In the genomic region with DNA sequence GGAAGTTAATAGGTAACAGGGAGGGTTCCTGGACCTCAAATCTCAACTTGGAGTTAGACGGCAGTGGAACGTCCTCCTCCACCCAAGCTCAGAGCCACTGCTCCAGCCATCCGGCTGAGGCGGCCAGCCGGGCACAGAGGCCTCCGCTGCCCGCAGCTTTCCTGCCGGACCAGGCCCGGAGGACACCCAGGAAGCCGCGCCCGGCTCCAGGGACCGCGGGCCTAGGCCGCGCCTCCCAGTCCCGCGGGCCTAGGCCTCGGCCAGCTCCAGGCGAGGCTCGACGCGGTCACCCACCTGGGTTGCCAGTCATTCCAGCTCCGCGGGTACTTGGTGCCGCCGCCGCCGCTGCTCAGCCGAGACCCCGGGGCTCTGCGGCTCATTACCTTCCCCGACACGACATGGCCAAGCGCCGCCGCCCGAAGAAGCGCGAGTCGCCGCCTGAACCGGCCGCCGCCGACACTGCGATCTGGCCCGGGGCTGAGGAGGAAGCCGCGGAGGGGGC, we compare ENCODE assay signal across 8 mouse cellular contexts. TPM values are rescaled to one million over a fixed set of nuclear protein-coding genes. Genes with fewer than 3 reads are reported as not detected.
DNase-seq lines count a peak whose midpoint lies in the region; ATAC-seq and TF ChIP-seq lines count a peak whose summit lies in the region.

No protein-coding gene starts in this region.

- H3K36me3 ChIP-seq in heart, postnatal 0 days (replicated peaks; ENCODE audit: control insufficient read depth, insufficient read depth, low read length) = no peaks in the 10 kb centered on the region
- peaks cover 0 to 34% of the 10 kb centered on the region in 2 experiments; a peak in 3 of 4 replicates for H3K36me3 ChIP-seq in MEL (ENCODE audit: control insufficient read depth in 1 of 2, insufficient read depth in 2 of 2, low read length in 2 of 2)
- H3K36me3 ChIP-seq in erythroblast, embryonic 14.5 days (ENCODE audit: control insufficient read depth) = no peaks in the 10 kb centered on the region
- no peaks in the 10 kb centered on the region for H3K36me3 ChIP-seq in limb, embryonic 12.5 days
- no peaks in the 10 kb centered on the region for H3K36me3 ChIP-seq in neural tube, embryonic 13.5 days

- no peaks in the 10 kb centered on the region for H3K9me3 ChIP-seq in heart, postnatal 0 days (replicated peaks; ENCODE audit: control insufficient read depth, low read length)
- no peaks in the 10 kb centered on the region for H3K9me3 ChIP-seq in MEL (replicated peaks; ENCODE audit: insufficient read depth, low read length)
- no peaks in the 10 kb centered on the region for H3K9me3 ChIP-seq in erythroblast, embryonic 14.5 days (ENCODE audit: control insufficient read depth, low read length)
- no peaks in the 10 kb centered on the region for H3K9me3 ChIP-seq in limb, embryonic 12.5 days
- no peaks in the 10 kb centered on the region for H3K9me3 ChIP-seq in neural tube, embryonic 13.5 days

- H3K9ac ChIP-seq in heart, postnatal 0 days (replicated peaks; ENCODE audit: low read depth, low read length) = peak overlapping the region; percentile 92
- H3K9ac ChIP-seq in MEL (ENCODE audit: control insufficient read depth, low read depth, low read length, poor library complexity, severe bottlenecking) = peak overlapping the region; percentile 99
- H3K9ac ChIP-seq in limb, embryonic 12.5 days (replicated peaks) = peak overlapping the region; percentile 95
- peak overlapping the region; percentile 97 for H3K9ac ChIP-seq in neural tube, embryonic 13.5 days

- no peak for TF ChIP-seq POLR2A in MEL (IDR thresholded peaks at IDR 0.05; ENCODE audit: control insufficient read depth in 1 of 2, insufficient read depth in 1 of 2, low read depth in 1 of 2, low read length in 2 of 2, poor library complexity in 1 of 2)

- H3K4me1 ChIP-seq in heart, postnatal 0 days (ENCODE audit: control insufficient read depth, insufficient read depth) = peaks cover 12% of the 10 kb centered on the region
- peaks cover 2 to 17% of the 10 kb centered on the region in 2 experiments; a peak in 3 of 4 replicates for H3K4me1 ChIP-seq in MEL (ENCODE audit: control insufficient read depth in 1 of 2, insufficient read depth in 2 of 2, low read length in 2 of 2)
- H3K4me1 ChIP-seq in erythroblast, embryonic 14.5 days (ENCODE audit: control insufficient read depth) = peaks cover 45% of the 10 kb centered on the region
- H3K4me1 ChIP-seq in limb, embryonic 12.5 days (replicated peaks) = peaks cover 12% of the 10 kb centered on the region
- H3K4me1 ChIP-seq in neural tube, embryonic 13.5 days (replicated peaks) = peaks cover 27% of the 10 kb centered on the region

- TF ChIP-seq CTCF in heart, postnatal 0 days (IDR thresholded peaks at IDR 0.05; ENCODE audit: low read depth) = no peak
- TF ChIP-seq CTCF in MEL (IDR thresholded peaks at IDR 0.05 in 2 of 3, conservative IDR thresholded peaks at IDR 0.05 in 1 of 3; ENCODE audit: control insufficient read depth in 1 of 3, insufficient read depth in 1 of 3, low read depth in 2 of 3, low read length in 3 of 3, poor library complexity in 1 of 3, severe bottlenecking in 1 of 3) = no peak

- no peak for TF ChIP-seq EP300 in heart, postnatal 0 days (IDR thresholded peaks at IDR 0.05; ENCODE audit: low read depth)
- no peak for TF ChIP-seq EP300 in MEL (IDR thresholded peaks at IDR 0.05; ENCODE audit: low read depth in 1 of 2, low read length in 2 of 2)

- peak; percentile 31 for ATAC-seq in heart, postnatal 0 days (ENCODE audit: insufficient read depth, low read depth)
- peak; percentile 24; the same call in 1 of the 2 replicates for ATAC-seq in limb, embryonic 12.5 days (ENCODE audit: insufficient number of reproducible peaks, insufficient read depth, low FRiP score, low TSS enrichment, low read depth)
- peak; percentile 59 for ATAC-seq in neural tube, embryonic 13.5 days (ENCODE audit: low read depth)

- H3K27ac ChIP-seq in heart, postnatal 0 days (ENCODE audit: low read depth) = peak overlapping the region; percentile 99
- peak overlapping the region; percentile 79 for H3K27ac ChIP-seq in MEL (ENCODE audit: control insufficient read depth, low read depth, low read length)
- peak overlapping the region; percentile 97 for H3K27ac ChIP-seq in limb, embryonic 12.5 days
- H3K27ac ChIP-seq in neural tube, embryonic 13.5 days (replicated peaks) = peak overlapping the region; percentile 95

- H3K4me2 ChIP-seq in heart, postnatal 0 days (ENCODE audit: low read depth, low read length) = peak overlapping the region; percentile 85
- H3K4me2 ChIP-seq in limb, embryonic 12.5 days = peak overlapping the region; percentile 72
- peak overlapping the region; percentile 83 for H3K4me2 ChIP-seq in neural tube, embryonic 13.5 days

- no peak for TF ChIP-seq RAD21 in MEL (IDR thresholded peaks at IDR 0.05; ENCODE audit: low read depth, low read length)

- peak; percentile 31 for DNase-seq in heart, postnatal 0 days (ENCODE audit: low spot score)
- no peak for DNase-seq in heart, adult 11 months
- DNase-seq in MEL (ENCODE audit: low read depth, low spot score) = no peak
- DNase-seq in adrenal gland, adult 18-20 months (ENCODE audit: low spot score in 2 of 2) = no peak
- DNase-seq in cerebellum, adult 8-10 months = no peak

- WGBS in heart, postnatal 0 days = 0% methylated on average over 34 of the region's 50 CpGs
- under 1% methylated on average over 50 of the region's 50 CpGs for WGBS in limb, embryonic 12.5 days
- under 1% methylated on average over 50 of the region's 50 CpGs for WGBS in neural tube, embryonic 13.5 days

- H3K27me3 ChIP-seq in heart, postnatal 0 days (ENCODE audit: control insufficient read depth, insufficient read depth, low read length) = no peaks in the 10 kb centered on the region
- H3K27me3 ChIP-seq in MEL (ENCODE audit: control insufficient read depth in 1 of 2, insufficient read depth in 2 of 2, low read length in 2 of 2) = no peaks in the 10 kb centered on the region
- H3K27me3 ChIP-seq in erythroblast, embryonic 14.5 days (ENCODE audit: control insufficient read depth) = no peaks in the 10 kb centered on the region
- H3K27me3 ChIP-seq in limb, embryonic 12.5 days = no peaks in the 10 kb centered on the region
- H3K27me3 ChIP-seq in neural tube, embryonic 13.5 days = no peaks in the 10 kb centered on the region

- H3K79me2 ChIP-seq in MEL (ENCODE audit: control insufficient read depth, insufficient read depth, low read length, poor library complexity) = peaks cover 48% of the 10 kb centered on the region

- peak overlapping the region; percentile 97 for H3K4me3 ChIP-seq in heart, postnatal 0 days (ENCODE audit: low read depth, low read length)
- peak overlapping the region; percentile 92 to 96 for H3K4me3 ChIP-seq in MEL (ENCODE audit: control insufficient read depth in 1 of 2, insufficient read depth in 1 of 2, low read depth in 2 of 2, low read length in 2 of 2)
- peak overlapping the region; percentile 86 for H3K4me3 ChIP-seq in erythroblast, embryonic 14.5 days (replicated peaks)
- peak overlapping the region; percentile 97 for H3K4me3 ChIP-seq in limb, embryonic 12.5 days (replicated peaks)
- H3K4me3 ChIP-seq in neural tube, embryonic 13.5 days = peak overlapping the region; percentile 97

TF ChIP-seq in MEL, 35 proteins besides CTCF, POLR2A, EP300 and RAD21:
- TF ChIP-seq MAFK (IDR thresholded peaks at IDR 0.05; ENCODE audit: borderline replicate concordance, low read depth, low read length) (no peak), UBTF (IDR thresholded peaks at IDR 0.05; ENCODE audit: borderline replicate concordance, insufficient read depth, low read depth, low read length) (peak; percentile 48; the same call in 1 of the 2 replicates), KAT2A (conservative IDR thresholded peaks at IDR 0.05; ENCODE audit: low read depth, low read length) (0 out of 2 replicates have a peak, but pooled peaks have one; percentile 25), CHD1 (IDR thresholded peaks at IDR 0.05; ENCODE audit: low read depth, low read length) (peak; percentile 36; the same call in 1 of the 2 replicates), MAZ (IDR thresholded peaks at IDR 0.05; ENCODE audit: low read depth, low read length) (no peak), SIN3A (IDR thresholded peaks at IDR 0.05; ENCODE audit: low read length) (peak; percentile 33; the same call in 1 of the 2 replicates), JUND (IDR thresholded peaks at IDR 0.05; ENCODE audit: low read depth, low read length) (no peak), CHD2 (IDR thresholded peaks at IDR 0.05; ENCODE audit: low read length) (no peak), E2F4 (IDR thresholded peaks at IDR 0.05; ENCODE audit: borderline replicate concordance, low read depth, low read length) (no peak)

RNA-seq across cellular contexts. Expression of gene Smg1, which starts 0.5 kb away (rescaled TPM):
- 35.2 and 36.6 TPM in 2 replicates for total RNA-seq in heart, postnatal 0 days (2014; rRNA removed; ENCODE audit: low replicate concordance)
- polyA plus RNA-seq in heart, postnatal 0 days (2015; fragmentation: Nextera tagmentation; extraction: Ambion mirVana) = 8.4 and 8.7 TPM in 2 replicates
- total RNA-seq in MEL (2012; rRNA removed) = 24.2 and 26.6 TPM in 2 replicates
- polyA plus RNA-seq in MEL (2012; ENCODE audit: insufficient read depth in 1 of 2, insufficient read length in 2 of 2, low read depth in 1 of 2, low replicate concordance in 2 of 2, missing spikeins in 1 of 2) = 10 to 100 TPM; 32.6 to 49.6 TPM
- polyA plus RNA-seq in erythroblast, embryonic 14.5 days (2012) = 0.52 and 0.62 TPM in 2 replicates
- 25.2 and 27.7 TPM in 2 replicates for polyA plus RNA-seq in limb, embryonic 12.5 days (2016; fragmentation: Nextera tagmentation; extraction: Ambion mirVana)
- polyA plus RNA-seq in neural tube, embryonic 13.5 days (2015; fragmentation: Nextera tagmentation; extraction: Ambion mirVana) = 16.2 and 17.0 TPM in 2 replicates
- 10 to 100 TPM; 40.6 to 41.4 TPM for total RNA-seq in adrenal gland, adult 18-20 months (2021)
